Mouse (Mus musculus): Measurements from ENCODE around the gene Ikbip.

Gene Ikbip

DNA sequence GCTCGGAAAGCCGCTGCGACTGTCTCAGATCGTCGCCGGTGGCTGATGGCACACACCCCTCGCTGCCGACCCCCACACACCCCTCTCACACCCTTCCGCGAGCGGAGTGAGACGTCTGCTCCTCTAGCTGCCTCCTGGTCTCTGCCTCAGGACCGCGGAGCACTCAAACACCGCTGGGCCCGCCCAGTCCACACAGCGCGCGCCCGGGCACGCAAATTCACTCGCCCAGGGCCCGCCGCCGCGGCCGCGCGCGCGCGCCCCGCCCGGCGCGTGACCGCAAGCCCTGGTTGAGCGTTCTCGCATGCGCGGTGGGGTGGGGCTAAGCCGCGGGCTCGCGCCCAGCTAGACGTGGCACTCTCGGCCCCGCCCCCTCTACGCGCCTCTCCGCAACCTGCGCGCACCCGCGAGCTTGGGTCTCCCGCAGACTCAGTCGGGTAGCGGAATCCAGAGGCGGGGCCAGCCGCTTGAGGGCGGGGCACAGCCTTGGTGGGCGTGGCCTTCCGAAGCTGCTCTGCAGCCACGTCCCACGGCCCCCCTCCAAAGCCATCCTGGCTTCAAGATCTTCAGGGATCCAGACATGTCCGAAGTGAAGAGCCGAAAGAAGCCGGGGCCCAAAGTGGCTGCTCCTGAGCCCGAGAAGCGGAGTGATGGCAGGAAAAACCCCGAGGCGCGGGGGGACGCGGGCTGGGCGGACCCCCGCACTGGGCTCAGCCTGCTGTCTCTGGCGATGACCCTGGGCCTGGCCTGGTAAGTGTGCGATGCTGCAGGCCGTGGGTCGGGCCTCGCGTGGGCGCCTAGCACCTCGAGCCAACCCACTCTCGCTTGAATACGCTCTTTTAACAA, at the start of gene Ikbip, which contains the start of gene Apaf1:
Gene Ikbip (plus strand): TSS at position 391 of the 843 bp plus-strand sequence.
Gene Apaf1 (minus strand): TSS at position 221 of the 843 bp plus-strand sequence.
- in situ Hi-C loops (cut with MboI) = no loop called here

DNA sequence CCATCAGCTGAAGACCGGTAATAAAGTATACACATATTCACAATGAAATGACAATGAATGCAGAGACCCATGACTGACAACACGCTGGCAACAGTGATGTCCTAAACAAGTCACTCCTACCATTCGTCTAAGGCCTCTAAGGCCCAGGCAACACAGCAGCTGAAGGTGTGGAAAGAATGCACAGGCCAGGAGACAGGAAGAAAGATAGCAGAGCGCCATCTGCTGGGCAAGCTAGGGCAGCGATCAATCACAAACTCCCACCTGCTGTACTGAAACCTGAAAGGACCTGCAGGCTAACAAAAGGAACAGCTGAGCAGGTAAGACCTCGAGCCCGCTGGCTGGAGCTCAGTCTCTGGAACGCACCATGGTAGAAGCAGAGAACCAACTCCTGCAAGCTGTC, 48.8 kb upstream of the Ikbip start:
- in situ Hi-C loops (cut with MboI) = loop anchor here (5.0 kb wide), 1 partner anchor 302 kb away; no protein-coding TSS in a partner anchor

DNA sequence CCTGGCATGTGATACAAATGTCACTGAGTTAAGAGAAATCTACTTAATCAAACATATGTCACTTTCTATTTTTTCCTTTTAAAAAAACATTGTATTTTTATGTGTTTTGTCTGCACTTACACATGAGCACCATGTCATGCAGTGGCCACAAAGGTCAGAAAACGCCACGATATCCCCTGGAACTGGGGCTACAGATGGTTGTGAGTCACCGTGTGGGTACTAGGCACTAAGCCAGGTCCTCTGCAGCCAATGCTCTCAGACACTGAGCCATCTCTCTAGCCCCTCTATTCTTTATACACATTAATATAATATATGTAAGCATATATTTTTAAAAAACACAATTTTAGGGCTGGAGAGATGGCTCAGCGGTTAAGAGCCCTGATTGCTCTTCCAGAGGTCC, 33.0 kb upstream of the Ikbip start:
- in situ Hi-C loops (cut with MboI) = no loop called here

DNA sequence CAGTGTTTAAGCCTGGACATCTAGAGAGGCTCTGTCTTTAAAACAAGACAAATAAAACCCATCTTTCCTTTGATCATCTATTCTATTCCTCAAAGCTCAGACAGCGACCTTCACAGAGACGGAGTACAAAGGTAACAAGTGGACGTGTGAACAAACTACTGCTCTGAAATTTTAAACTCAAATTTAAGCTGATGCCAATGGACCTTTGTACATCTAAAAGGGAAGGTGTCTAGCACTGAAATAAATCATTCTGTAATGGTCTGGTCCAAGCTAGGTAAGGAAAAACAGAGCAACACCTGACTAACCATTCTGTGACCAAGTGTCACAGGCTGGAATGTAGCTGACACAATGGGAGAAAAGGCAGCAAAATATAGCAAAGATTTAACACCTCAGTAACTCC, 31.6 kb upstream of the Ikbip start:
- in situ Hi-C loops (cut with MboI) = no loop called here

- in situ Hi-C loops (cut with MboI) = no loop called here
Measured at GRCm38 (mm10) chr10:91052734-91053133, 30.0 kb upstream of the Ikbip start.

DNA sequence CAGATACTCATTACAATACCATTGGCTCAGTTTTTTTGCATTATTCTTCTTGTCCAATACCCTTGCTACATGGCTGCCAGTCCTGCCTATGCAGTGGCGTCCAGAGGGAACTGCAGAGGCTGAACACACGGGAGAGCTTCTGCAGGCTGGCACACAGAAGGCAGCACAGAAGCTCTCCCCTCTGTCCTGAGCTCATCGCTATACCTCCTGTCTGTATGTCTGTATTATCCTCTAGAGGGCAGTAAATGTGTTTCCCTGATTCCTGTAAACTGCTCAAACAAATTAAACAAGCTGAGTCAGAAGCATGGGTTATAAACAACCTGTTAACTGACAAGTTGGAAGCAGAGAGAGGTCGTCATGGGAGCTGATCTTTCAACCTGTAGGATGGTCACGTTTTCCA, 22.0 kb upstream of the Ikbip start:
- in situ Hi-C loops (cut with MboI) = no loop called here

- in situ Hi-C loops (cut with MboI) = no loop called here
Measured at GRCm38 (mm10) chr10:91062355-91062754, 20.4 kb upstream of the Ikbip start.

DNA sequence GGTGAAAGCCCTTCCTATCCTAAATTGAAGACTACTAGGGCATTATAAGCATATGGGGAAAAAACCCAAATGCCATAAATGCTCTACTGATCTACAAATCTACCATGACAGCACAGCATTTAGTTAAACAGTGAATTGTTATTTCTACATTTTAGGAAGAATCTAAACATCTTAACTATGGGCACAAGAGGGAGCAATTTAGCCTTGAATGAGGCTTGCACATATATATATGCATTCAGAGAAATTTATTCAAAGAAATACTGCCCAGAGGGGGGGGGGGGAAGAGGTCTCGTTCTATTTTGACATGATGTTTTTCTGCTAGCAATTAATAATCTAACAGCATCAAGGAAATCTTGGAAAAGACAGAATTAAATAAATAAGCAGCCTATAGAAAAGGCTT, 11.0 kb upstream of the Ikbip start:
- in situ Hi-C loops (cut with MboI) = no loop called here

DNA sequence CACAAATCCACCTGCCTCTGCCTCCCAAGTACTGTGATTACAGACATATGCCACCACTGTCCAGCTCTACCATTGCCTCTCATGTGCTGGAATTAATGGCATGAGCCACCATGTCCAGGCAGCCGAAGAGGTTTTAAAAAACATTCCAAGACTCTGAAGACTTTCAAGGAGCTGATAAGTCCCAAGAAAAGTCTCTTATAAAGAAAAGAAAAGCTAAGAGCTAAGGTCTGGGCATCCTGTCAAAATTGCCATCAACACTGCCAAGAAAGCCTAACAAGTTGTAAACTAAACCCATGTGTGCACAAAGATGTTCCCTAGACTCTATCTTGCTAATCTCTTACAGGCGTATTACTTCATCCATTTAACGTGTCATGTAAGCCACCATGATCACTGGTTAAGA, 9.4 kb upstream of the Ikbip start:
- in situ Hi-C loops (cut with MboI) = no loop called here

DNA sequence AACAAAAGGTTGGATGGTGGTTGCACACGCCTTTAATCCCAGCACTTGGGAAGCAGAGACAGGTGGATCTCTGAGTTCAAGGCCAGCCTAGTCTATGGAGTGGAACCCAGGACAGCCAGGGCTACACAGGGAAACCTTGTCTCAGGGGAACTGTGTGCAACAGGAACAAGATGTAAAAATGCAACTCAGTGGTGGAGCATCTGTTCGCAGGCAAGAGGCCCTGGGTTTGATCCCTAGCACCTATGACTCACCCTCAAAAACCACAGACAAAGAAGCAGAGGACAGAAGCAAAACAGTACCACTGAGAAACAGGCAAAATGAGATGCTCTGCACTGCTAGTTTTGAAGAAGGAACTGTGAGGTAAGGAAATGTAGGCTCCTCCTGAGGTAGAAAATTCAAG, 6.1 kb upstream of the Ikbip start:
- in situ Hi-C loops (cut with MboI) = loop anchor here (5.0 kb wide), 1 partner anchor 61 kb away; no protein-coding TSS in a partner anchor

- in situ Hi-C loops (cut with MboI) = no loop called here
Measured at GRCm38 (mm10) chr10:91080540-91080939, 2.2 kb upstream of the Ikbip start.

DNA sequence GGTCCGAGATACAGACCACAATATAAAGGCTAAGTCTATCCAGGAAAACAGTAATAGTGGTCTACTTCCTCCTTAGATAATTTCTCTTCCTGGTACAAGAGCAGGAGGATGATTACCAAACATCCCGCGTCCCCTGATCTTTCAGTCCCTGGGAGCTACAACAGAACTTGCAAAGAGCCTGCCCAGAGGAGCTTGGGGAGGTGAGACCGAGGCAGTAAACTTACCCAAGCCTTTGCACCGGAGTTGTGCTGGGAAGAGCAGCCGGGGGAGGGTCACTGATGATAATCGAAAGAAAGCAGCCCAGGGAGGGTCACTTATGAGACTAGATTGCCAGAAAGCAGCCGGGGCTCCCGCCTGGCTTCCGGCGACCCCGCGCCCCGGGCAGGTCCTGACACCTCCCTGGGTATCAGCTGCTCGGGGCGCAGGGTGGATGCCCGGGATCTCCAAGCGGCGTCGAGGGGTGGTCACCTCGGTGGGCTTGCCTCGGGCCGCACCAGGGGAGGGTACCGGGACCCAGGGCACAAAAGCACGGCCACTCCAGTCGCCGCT, 707 bp upstream of the Ikbip start:
- in situ Hi-C loops (cut with MboI) = no loop called here

- in situ Hi-C loops (cut with MboI) = no loop called here
Measured at GRCm38 (mm10) chr10:91083393-91083927, 720 bp downstream of the Ikbip start.

GRCm38 (mm10) chr10:91092812-91093211, 10.1 kb downstream of the Ikbip start:
- in situ Hi-C loops (cut with MboI) = no loop called here

DNA sequence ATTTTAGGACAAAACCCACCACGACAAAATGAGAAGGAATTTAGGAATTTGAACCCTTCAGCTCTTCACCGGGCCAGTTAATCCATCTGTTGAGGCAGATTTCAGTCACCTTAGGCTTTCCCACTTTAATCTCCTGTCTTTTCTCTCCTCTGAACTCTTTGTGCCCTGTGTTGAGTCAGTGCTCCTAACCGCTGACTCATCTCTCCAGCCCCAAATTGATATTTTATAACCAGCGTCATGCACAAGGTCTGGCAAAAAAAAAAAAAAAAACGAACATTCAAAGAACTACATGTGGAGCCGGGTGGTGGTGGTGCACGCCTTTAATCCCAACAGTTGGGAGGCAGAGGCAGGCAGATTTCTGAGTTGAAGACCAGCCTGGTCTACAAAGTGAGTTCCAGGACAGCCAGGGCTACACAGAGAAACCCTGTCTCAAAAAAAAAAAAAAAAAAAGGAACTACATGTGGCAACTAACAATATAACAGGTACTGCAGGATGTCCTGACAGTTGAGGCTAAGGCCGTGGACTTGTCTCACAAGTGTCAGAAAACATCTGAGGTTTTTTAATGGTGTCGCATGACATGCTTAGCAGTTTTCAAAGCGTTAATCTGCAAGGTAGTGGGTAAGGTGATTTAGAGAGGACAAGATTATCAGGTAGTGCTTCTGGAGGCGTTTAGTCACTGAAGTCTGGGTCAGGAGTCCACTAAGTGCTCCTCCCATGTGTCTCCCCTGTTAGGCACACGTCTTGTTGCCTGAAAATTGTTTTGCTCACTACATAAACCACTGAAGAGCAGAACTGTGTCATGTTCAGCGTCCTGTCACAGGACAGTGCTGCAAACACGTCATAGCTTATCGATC, 11.7 kb downstream of the Ikbip start:
- in situ Hi-C loops (cut with MboI) = no loop called here

DNA sequence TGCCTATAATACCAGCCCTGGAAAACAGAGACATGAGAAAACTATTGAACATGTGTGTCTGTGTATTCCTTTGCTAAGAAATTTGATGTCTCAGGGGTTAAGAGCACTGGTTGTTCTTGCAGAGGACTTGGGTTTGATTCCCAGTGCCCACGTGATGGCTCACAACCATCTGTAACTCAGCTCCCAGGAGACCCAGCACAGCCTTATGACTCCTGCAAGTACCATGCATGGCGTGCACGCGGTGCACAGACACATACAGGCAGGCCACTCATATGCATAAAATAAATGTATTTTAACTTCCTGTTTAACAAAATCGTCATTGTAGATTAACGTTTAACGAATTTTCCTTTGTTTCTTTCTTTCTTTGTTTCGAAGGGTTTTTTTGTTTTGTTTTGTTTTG, 15.3 kb downstream of the Ikbip start:
- in situ Hi-C loops (cut with MboI) = no loop called here

- in situ Hi-C loops (cut with MboI) = no loop called here
Measured at GRCm38 (mm10) chr10:91100101-91100500, 17.4 kb downstream of the Ikbip start.

- in situ Hi-C loops (cut with MboI) = no loop called here
Measured at GRCm38 (mm10) chr10:91101936-91102335, 19.2 kb downstream of the Ikbip start.

DNA sequence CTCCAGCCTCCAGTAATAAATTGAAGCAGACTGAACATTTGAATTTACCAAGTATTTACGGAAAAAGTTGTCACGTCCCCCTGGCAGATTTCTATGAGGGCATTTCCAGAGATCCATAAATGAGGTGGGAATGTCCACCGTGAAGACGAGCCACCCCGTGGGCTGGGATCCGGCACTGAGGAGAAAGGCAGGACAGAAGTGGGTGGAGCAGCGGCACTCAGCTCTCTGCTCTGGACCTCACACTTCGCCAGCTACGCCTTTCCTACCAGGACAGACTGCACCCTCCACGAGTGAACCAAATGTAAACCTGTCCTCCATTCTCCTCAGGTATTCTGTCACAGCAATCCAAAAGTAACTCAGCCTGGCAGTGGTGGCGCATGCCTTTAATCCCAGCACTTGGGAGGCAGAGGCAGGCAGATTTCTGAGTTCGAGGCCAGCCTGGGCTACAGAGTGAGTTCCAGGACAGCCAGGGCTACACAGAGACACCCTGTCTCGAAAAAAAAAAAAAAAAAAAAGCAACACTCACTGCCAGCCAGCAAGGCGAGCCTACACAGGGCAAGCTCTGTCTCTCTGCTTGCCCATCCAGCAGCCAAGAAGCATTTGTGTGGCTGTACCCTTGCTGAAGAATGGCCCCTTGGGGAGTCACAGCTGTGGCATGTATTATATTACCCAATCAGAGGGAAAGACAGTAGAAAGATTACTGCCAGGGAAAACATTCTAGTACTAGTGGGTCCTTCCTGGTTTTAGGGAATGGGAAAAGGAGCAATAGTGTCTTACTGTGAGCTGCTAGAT, 20.3 kb downstream of the Ikbip start:
- in situ Hi-C loops (cut with MboI) = no loop called here

DNA sequence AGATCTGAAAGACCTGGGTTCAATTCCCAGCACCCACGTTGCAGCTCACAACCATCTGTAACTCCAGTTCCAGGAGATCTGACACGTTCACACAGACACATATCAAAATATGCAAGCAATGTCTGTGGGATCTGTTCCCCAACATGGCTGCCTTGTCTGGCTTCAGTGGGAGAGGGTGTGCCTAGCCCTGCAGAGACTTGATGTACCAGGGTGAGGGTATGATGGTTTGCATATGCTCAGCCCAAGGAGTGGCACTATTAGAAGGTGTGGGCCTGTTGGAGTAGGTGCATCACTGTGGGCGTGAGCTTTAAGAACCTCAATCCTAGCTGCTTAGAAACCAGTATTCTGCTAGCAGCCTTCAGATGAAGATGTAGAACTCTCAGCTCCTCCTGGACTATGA, 23.2 kb downstream of the Ikbip start:
- in situ Hi-C loops (cut with MboI) = no loop called here

DNA sequence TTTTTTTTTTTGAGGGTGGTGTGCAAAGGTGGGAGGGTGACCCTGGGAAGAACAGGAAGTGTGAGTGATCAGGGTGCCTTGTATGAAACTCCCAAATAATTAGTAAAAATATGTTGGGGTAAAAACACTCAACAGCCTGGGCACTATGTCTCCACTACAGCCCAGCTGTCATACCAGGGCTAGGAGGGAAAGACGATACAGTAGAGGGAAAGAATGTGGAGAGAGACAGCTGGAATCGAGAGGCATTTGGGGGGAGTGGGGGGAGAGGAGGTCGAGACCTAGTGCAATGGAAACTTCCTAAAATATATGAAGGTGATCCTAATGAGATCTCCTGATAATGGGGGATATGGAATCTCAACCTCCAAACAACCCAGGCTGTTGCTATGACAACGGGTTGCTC, 27.1 kb downstream of the Ikbip start:
- in situ Hi-C loops (cut with MboI) = no loop called here

Data from mature B cell (primary cell).